Mouse (Mus musculus) retina, adult 2 months (tissue): Measurements from ENCODE around the gene Olfr1490.
"Not testable (repeated sequence)": the region's sequence is repeated elsewhere in the genome, so short reads cannot be mapped to it uniquely, and the experiment has no call there.

Source experiments
- DNase-seq: peaks from one replicate; pipeline ENCODE4 v3.0.0-alpha.2; 2012; ENCODE audit warnings: low read depth, low spot score

Gene Olfr1490

DNA sequence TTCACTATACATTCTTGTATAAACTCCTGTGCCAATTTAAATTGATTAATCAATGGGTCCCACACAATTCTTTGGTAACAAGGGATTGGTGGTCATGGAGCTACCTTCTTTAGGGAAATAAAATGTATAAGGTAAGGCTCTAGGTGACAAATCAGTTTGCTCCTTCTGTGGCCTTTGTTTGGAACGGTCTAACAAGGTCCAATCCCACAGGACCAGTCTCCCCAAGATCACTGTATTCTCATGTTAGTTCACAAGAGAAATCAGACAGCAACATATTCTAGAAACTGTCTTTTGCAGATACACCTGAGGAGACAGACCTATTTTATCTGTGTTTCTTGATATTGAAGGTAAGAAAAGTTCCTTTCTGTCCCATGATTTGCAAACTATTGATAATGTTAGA is at the start of gene Olfr1490:
Gene Olfr1490, plus strand, starts transcription at position 301 of the 400 bp plus-strand sequence.
- no peak for DNase-seq

DNA sequence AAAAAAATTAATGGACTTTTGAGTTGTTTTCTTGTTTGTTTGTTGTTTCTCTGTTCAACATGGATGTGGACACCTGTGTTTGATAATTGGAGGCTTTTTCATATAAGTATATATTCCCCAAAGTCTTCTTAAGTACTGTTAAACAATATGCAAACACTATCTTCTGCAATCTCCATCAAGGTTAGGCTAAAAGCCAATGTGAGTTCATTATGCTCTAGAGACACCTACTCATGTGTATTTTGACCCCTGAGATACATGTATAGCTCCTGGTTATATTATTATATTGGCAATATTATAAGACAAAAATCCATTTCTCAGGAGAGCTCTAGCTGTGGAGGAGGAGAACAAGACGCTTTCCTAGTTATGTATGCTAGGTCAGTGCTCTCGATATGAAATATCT is 33.8 kb upstream of the Olfr1490 start, which contains the start of gene Olfr1487:
Gene Olfr1487, plus strand, starts transcription at position 301 of the 400 bp plus-strand sequence.
- DNase-seq: not testable (repeated sequence)

- DNase-seq: no peak
Measured at GRCm38 (mm10) chr19:13631321-13631720, 19.6 kb upstream of the Olfr1490 start, which contains the start of gene Olfr1489. Olfr1489 (plus strand) TSS chr19:13631621.

GRCm38 (mm10) chr19:13696968-13697367 is 46.1 kb downstream of the Olfr1490 start, which contains the start of gene Olfr1491:
Olfr1491 (plus strand) TSS chr19:13697268.
- no peak for DNase-seq
